Mouse (Mus musculus): ENCODE results near the gene Zfp872. TPM values are rescaled to one million over a fixed set of nuclear protein-coding genes. Genes with fewer than 3 reads are reported as not detected.
A peak's percentile ranks its signal among the peaks of the same experiment; 100 is the strongest.
"Not testable (repeated sequence)": the region's sequence is repeated elsewhere in the genome, so short reads cannot be mapped to it uniquely, and the experiment has no call there.

The Zfp872 gene
- polyA plus RNA-seq, 1 experiment from 2014 or later = not detected

DNA sequence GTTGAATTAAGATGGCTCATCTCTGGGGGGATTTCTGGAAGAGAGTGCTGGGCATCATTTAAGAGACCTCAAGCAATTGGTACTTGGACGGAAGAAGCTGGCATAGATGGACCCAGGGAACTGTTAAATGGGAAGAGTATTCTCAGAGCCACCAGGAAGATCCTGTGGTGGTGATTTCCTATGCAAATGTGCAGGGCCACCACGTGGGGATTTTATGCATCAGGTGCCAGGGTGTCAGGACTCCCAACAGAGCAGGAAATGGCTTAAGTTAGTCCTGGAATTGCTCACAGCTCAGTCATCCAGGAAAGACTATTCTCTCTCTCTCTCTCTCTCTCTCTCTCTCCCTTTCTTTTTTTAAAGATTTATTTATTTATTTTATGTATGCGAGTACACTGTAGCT is 28.8 kb downstream of the Zfp872 start:
- Histone ChIP-seq H3K4me1 (replicated peaks) (no peaks in the 10 kb centered on the region), H3K27me3 (ENCODE audit: insufficient read depth, poor library complexity, severe bottlenecking) (no peaks in the 10 kb centered on the region), H3K27ac (no peak overlapping the region), H3K9me3 (no peaks in the 10 kb centered on the region), H3K36me3 (no peaks in the 10 kb centered on the region), H3K4me3 (no peak overlapping the region)
- no peak for DNase-seq (ENCODE audit: low spot score)
- 53% methylated on average over 3 of the region's 3 CpGs for WGBS

DNA sequence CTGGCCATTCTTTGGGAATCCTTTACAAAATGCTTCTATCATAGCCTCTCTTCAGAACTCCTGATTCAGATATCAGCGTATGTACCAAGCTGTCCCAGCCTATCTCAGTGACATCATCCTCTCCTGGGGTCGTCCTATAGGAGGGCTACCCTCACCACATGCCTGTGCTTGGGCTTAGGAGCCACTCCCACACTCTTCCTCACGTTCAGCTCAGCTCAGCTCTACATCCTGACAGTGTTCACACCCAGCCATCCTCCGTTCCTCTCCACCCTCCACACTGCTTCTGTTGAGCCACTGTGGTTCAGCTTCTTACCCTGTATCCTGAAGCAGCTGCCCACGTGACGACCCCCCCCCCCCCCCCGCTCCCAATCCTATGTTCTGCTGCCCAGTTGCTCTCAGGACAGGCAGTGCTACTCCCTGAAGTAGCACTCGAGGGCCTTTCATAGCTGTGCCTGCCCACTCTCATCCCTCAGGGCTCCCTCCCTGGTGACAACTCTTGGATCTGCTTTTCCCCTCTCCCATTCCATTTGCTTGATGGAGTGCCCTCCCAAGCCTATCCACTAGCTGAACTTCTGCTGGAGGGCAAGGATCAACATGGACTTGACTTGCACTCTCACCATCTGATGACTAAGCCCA is 30.1 kb downstream of the Zfp872 start:
- 54% methylated on average over 8 of the region's 8 CpGs for whole genome bisulfite sequencing
- Histone ChIP-seq H3K27me3 (ENCODE audit: insufficient read depth, poor library complexity, severe bottlenecking) (no peaks in the 10 kb centered on the region), H3K27ac (no peak overlapping the region), H3K9me3 (no peaks in the 10 kb centered on the region), H3K4me3 (no peak overlapping the region), H3K4me1 (replicated peaks) (no peaks in the 10 kb centered on the region), H3K36me3 (no peaks in the 10 kb centered on the region)
- DNase-seq (ENCODE audit: low spot score) = no peak

DNA sequence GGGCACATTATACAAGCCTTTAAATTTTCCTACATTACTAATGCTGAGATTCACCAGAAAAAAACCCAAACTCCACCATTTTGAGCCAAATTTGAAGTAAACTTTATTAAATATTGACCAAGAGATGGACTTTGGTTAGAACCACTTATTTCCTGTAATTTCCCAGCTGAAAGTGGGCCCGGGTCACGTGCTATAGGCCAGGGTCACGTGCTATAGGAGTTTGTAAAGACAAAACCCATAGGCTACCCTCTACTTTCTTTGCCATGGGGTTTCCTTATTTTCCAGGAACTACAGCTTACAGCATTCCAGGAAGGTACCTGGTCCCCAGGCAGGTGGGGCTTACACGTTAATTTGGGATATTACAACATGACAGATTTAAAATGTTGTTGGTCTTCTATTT is 36.2 kb downstream of the Zfp872 start:
- WGBS = 90% methylated on average over 4 of the region's 4 CpGs
- DNase-seq (ENCODE audit: low spot score) = no peak
- H3K4me1 ChIP-seq (replicated peaks) = no peaks in the 10 kb centered on the region
- H3K36me3 ChIP-seq = peaks cover 5% of the 10 kb centered on the region; the same call in 1 of the 2 replicates
- no peaks in the 10 kb centered on the region for H3K9me3 ChIP-seq
- no peak overlapping the region for H3K27ac ChIP-seq
- H3K4me3 ChIP-seq = no peak overlapping the region
- H3K27me3 ChIP-seq (ENCODE audit: insufficient read depth, poor library complexity, severe bottlenecking) = no peaks in the 10 kb centered on the region

DNA sequence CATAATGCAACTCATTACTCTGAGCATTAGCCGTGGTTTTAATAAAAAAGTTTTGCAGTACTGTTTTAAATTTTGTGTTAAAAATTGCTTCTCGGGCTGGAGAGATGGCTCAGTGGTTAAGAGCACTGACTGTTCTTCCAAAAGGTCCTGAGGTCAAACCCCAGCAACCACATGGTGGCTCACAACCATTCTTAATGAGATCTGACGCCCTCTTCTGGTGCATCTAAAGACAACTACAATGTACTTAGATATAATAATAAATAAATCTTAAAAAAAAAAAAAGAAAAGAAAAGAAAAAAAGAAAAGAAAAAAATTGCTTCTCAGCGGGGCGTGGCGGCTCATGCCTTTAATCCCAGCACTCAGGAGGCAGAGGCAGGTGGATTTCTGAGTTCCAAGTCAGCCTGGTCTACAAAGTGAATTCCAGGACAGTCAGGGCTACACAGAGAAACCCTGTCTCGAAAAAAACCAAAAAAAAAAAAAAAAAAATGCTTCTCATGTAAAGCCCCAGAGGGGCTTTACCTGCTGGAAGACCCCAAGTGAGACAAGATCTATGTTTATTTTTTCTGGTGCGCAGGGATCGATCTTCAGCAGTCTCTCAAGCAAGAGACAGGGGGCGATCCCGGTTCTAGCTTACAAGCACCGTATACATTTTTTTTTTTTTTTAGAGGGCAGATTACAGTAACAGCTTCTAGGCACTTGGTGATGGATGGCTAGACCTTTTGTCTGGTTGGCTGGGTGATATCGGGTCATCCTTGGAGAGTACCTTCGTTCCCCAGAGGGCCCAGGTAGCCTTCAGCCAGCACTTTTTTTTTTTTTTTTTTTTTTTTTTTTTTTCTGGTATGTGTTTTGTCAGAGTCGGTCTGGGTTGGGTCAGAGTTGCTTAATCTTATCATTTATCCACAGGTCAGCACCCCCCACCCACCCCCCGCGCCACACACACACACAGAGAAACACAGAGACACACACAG is 36.9 kb downstream of the Zfp872 start:
- Histone ChIP-seq H3K4me1 (replicated peaks) (no peaks in the 10 kb centered on the region), H3K36me3 (peaks cover 5% of the 10 kb centered on the region; the same call in 1 of the 2 replicates), H3K9me3 (no peaks in the 10 kb centered on the region), H3K27me3 (ENCODE audit: insufficient read depth, poor library complexity, severe bottlenecking) (no peaks in the 10 kb centered on the region), H3K4me3 (peak overlapping the region; percentile 83), H3K27ac (peak overlapping the region; percentile 97)
- no peak for DNase-seq (ENCODE audit: low spot score)
- WGBS = 24% methylated on average over 17 of the region's 17 CpGs

DNA sequence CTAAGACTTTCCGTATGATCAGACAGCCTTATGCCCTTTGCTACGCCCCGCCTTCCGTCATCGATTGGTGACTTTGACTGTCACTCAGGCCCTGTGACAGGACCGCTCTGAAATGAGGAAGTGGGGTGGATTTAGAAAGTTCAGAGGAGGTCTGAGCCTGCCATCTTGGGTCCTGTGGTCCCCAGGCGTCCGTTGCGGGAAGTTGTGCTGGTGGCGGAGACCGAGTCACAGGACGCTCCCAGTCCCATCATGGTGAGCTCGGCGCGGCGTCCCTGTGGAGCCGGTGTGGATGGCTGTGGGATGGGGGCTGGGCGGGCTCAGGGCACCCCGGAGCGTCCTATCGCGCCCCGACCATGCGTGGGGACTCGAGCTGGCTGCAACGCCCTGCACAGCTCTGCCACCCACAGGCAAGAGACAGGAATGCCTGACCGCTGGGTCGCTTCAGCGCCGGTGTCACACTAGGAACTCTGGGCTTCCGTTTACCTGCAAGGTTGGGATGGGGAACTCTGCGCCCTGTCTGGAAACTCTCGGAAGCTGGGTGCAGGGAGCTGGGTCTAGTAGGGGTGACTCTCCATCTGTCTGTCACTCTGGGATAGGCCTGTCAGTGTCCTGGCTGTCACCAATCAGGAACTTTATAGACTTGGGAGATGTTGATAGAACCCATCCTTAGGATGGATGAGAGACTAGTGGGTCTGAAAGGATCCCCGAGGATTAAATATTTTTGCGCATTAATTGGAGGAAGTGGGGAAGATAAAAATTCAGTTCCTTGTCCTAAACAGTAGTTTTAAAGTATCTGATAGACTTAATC is 37.9 kb downstream of the Zfp872 start, which contains the start of gene Zfp809:
Gene Zfp809 (plus strand): TSS at position 134 of the 808 bp plus-strand sequence.
- DNase-seq (ENCODE audit: low spot score) = peak; percentile 97
- Histone ChIP-seq H3K9me3 (no peaks in the 10 kb centered on the region), H3K4me3 (peak within 1 kb of the TSS; percentile 83), H3K4me1 (replicated peaks) (no peaks in the 10 kb centered on the region), H3K27ac (peak within 1 kb of the TSS; percentile 97), H3K36me3 (peaks cover 5% of the 10 kb centered on the region; the same call in 1 of the 2 replicates), H3K27me3 (ENCODE audit: insufficient read depth, poor library complexity, severe bottlenecking) (no peaks in the 10 kb centered on the region)
- WGBS = 2% methylated on average over 35 of the region's 35 CpGs

DNA sequence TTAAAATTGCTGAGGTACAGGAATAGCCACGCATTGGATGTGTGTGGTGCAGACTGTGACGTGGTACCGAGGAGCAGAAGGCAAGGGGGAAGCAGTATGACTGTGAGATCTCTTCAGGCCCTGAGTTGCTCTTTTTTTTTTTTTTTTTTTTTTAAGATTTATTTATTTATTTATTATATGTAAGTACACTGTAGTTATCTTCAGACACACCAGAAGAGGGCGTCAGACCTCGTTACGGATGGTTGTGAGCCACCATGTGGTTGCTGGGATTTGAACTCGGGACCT is 38.4 kb downstream of the Zfp872 start:
- not testable (repeated sequence) for DNase-seq (ENCODE audit: low spot score); H3K27ac ChIP-seq
- WGBS = 68% methylated on average over 7 of the region's 7 CpGs

DNA sequence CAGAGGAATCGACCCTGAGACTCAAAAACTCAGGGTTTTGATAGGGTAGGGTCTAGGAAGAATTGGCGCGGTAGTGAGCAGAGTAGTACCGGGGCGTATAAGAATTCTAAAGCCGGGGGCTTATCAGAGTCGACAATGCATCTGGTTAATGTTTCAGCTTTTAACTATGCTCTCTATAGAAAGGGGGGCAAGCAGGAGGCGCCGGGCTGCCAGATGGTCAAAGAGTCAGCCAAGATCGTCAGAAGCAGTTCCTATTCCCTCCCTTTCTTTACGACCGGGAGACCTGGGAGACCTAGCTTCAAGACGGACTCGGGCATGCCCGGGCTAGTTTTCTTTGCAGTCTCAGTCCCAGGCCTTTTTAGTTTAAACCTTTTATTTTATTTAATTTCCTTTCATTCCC is 39.0 kb downstream of the Zfp872 start:
- Histone ChIP-seq H3K27ac (no peak overlapping the region), H3K27me3 (ENCODE audit: insufficient read depth, poor library complexity, severe bottlenecking) (no peaks in the 10 kb centered on the region), H3K4me1 (replicated peaks) (no peaks in the 10 kb centered on the region), H3K4me3 (no peak overlapping the region), H3K36me3 (peaks cover 5% of the 10 kb centered on the region; the same call in 1 of the 2 replicates), H3K9me3 (no peaks in the 10 kb centered on the region)
- no peak for DNase-seq (ENCODE audit: low spot score)
- 89% methylated on average over 15 of the region's 15 CpGs for WGBS

More for the DNA sequence above, 38.4 kb downstream of the Zfp872 start:
- not testable (repeated sequence) for H3K4me1 ChIP-seq (replicated peaks); H3K27me3 ChIP-seq (ENCODE audit: insufficient read depth, poor library complexity, severe bottlenecking); H3K36me3 ChIP-seq; H3K9me3 ChIP-seq
- peak overlapping the region; percentile 83 for H3K4me3 ChIP-seq

DNA sequence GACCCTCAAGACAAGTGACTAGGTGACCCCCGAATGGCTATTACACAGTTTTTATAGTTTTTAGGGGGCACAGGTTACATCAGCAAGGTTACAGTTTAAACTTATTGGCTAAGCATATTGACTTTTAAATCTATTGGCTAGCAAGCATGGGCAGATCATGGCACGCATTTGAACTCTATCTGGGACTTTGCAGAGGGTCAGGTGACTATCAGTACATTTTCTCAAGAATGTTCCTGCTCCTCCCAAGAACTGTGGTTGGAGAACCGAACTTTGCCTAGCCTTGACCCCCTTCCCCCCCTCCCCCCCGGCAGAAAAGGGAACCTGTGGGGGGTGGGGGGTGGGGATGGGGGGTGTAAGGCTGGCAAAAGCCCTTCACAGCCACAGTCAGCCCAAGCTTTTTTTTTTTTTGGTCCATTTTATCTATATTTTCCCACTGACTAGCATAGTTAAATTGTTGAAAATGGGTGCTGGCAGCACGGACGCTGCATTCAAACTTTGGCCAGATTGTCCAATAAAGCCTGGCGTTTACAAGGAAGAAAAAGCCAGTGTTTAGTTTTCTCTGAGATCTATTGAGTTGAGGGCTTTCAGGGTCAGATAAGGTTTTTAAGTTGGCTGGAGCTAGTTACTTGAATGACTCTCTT is 41.6 kb downstream of the Zfp872 start:
- DNase-seq (ENCODE audit: low spot score) = no peak
- no peak overlapping the region for H3K27ac ChIP-seq

DNA sequence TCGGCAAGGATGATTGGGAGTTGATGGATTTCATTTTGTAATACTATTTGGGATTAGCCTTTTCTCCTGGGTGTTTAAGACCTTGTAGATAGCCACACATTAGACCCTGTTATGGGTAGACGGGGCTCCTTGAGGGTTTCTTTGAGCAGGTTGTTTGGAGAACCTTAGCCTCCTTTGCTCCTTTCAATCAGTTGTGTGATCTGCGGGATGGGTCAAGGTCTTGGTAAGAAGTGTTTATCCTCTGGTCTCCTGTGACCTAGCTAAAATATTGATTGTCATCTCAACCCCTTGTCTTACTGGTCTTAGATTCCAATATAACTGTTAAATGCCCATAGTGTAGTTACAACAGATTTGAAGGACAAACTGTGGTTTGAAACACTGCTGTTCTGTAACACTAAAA is 42.2 kb downstream of the Zfp872 start:
- Histone ChIP-seq H3K4me1 (replicated peaks) (no peaks in the 10 kb centered on the region), H3K27me3 (ENCODE audit: insufficient read depth, poor library complexity, severe bottlenecking) (no peaks in the 10 kb centered on the region), H3K27ac (no peak overlapping the region), H3K36me3 (peaks cover 11% of the 10 kb centered on the region), H3K4me3 (no peak overlapping the region), H3K9me3 (no peaks in the 10 kb centered on the region)
- WGBS = 93% methylated on average over 3 of the region's 3 CpGs
- no peak for DNase-seq (ENCODE audit: low spot score)

More for the DNA sequence above, 41.6 kb downstream of the Zfp872 start:
- no peaks in the 10 kb centered on the region for H3K27me3 ChIP-seq (ENCODE audit: insufficient read depth, poor library complexity, severe bottlenecking)
- H3K36me3 ChIP-seq = peaks cover 5% of the 10 kb centered on the region; the same call in 1 of the 2 replicates
- H3K4me1 ChIP-seq (replicated peaks) = no peaks in the 10 kb centered on the region
- 90% methylated on average over 7 of the region's 7 CpGs for WGBS
- H3K4me3 ChIP-seq = no peak overlapping the region
- no peaks in the 10 kb centered on the region for H3K9me3 ChIP-seq

DNA sequence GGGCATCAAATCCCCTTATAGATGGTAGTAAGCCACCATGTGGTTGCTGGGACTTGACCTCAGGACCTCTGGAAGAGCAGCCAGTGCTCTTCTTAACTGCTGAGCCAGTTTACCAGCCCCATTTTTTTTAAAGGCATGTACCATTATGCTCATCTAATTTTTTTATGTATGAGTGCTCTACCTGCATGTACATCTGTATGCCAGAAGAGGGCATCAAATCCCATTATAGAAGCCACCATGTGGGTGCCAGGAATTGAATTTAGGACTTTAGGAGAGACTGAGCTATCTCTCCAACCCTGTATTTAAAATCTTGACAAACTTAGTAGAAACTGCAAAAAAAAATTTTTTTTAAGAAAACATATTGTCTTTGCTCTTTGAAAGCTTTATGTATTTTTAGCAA is 42.7 kb downstream of the Zfp872 start:
- H3K9me3 ChIP-seq = no peaks in the 10 kb centered on the region
- no peak overlapping the region for H3K27ac ChIP-seq
- no peaks in the 10 kb centered on the region for H3K4me1 ChIP-seq (replicated peaks)
- no peak overlapping the region for H3K4me3 ChIP-seq
- no peak for DNase-seq (ENCODE audit: low spot score)
- no peaks in the 10 kb centered on the region for H3K27me3 ChIP-seq (ENCODE audit: insufficient read depth, poor library complexity, severe bottlenecking)
- peaks cover 16% of the 10 kb centered on the region for H3K36me3 ChIP-seq

DNA sequence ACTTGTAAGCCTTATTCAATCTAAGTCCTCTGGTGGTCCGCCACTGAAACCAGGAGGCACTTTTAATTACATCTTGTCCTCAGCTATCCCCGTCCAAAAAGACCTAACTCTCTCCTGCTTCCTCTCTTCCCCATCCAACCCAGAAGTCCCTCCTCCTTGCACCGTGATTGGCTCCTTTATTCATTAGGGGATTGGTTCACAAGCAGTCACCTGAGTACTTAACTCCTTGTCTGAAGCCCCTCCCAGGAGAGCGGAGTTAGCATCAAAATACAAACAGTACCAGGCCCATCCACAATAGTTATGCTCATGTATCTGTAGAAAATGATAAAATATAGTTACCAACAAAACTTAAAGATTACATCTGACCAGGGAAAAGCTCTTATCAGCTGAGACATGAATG is 52.1 kb downstream of the Zfp872 start:
- Histone ChIP-seq H3K36me3 (peaks cover 97% of the 10 kb centered on the region), H3K4me1 (replicated peaks) (no peaks in the 10 kb centered on the region), H3K4me3 (no peak overlapping the region), H3K9me3 (peaks cover 22% of the 10 kb centered on the region), H3K27ac (no peak overlapping the region), H3K27me3 (ENCODE audit: insufficient read depth, poor library complexity, severe bottlenecking) (no peaks in the 10 kb centered on the region)
- DNase-seq (ENCODE audit: low spot score) = no peak
- 89% methylated on average over 4 of the region's 4 CpGs for WGBS

DNA sequence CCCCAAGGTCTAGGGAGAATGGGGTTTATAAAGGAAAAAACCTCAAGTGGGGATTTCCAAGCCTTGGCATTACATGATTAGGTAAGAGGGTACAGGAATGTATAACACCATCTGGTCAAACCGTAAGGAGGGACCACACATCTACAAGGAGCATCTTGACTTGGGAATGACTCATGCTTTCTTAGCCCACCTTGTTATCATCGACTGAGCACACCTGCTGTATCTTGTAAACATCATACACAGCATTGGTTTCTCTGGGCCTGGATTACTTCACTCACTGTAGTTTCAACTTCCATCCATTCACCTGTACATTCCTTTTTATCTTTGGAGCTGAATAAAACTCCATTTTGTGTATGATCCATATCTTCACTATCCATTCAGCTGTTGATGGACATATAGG is 56.4 kb downstream of the Zfp872 start:
- 98% methylated on average over 2 of the region's 2 CpGs for WGBS
- Histone ChIP-seq H3K36me3 (peaks cover 98% of the 10 kb centered on the region), H3K27me3 (ENCODE audit: insufficient read depth, poor library complexity, severe bottlenecking) (no peaks in the 10 kb centered on the region), H3K9me3 (peaks cover 46% of the 10 kb centered on the region), H3K27ac (no peak overlapping the region), H3K4me3 (no peak overlapping the region), H3K4me1 (replicated peaks) (no peaks in the 10 kb centered on the region)
- no peak for DNase-seq (ENCODE audit: low spot score)
